In genomic region chr1:178992503-178992902, GRCm38 (mm10) we compare ENCODE assay signal across 18 mouse cellular contexts.
DNase-seq lines count a peak whose midpoint lies in the region; ATAC-seq and TF ChIP-seq lines count a peak whose summit lies in the region.
"Had no signal": no experiment of that assay in that cellular context is flagged by ENCODE, and none has a peak within 500 bp of the region (broad histone marks: within the 10 kb centered on the region; RNA-seq: fewer than 3 reads in every experiment).

No protein-coding gene starts in this region.

- no peak for TF ChIP-seq POLR2A in kidney, adult 2 months (IDR thresholded peaks at IDR 0.05; ENCODE audit: low read depth, low read length)

- ATAC-seq in cerebellum, adult (ENCODE audit: insufficient number of reproducible peaks, low FRiP score, low TSS enrichment), result peak; percentile 76; the same call in 1 of the 2 replicates
- no peak for ATAC-seq in kidney, embryonic 14.5 days (ENCODE audit: low FRiP score, low TSS enrichment)
- ATAC-seq: forebrain, embryonic 14.5 days; liver, postnatal 0 days; Patski had no signal

- 66% methylated on average over 3 of the region's 3 CpGs for WGBS in kidney, adult 2 months
- WGBS in kidney, embryonic 14.5 days, result 91% methylated on average over 3 of the region's 3 CpGs

- no peak overlapping the region for H3K9ac ChIP-seq in kidney, embryonic 14.5 days (ENCODE audit: low read depth, low read length)
- H3K9ac ChIP-seq: heart, embryonic 12.5 days; limb, embryonic 13.5 days; liver, postnatal 0 days; midbrain, embryonic 12.5 days had no signal

- no peaks in the 10 kb centered on the region for H3K9me3 ChIP-seq in kidney, embryonic 14.5 days (ENCODE audit: control insufficient read depth, low read length)
- H3K9me3 ChIP-seq: heart, embryonic 12.5 days; limb, embryonic 13.5 days; midbrain, embryonic 12.5 days had no signal

- no peaks in the 10 kb centered on the region; the same call in 1 of the 2 replicates for H3K4me1 ChIP-seq in kidney, adult 2 months (ENCODE audit: control insufficient read depth, insufficient read depth, low read length)
- H3K4me1 ChIP-seq in kidney, embryonic 14.5 days (ENCODE audit: control insufficient read depth, insufficient read depth, low read length), result peaks cover 10% of the 10 kb centered on the region

- no peak overlapping the region for H3K27ac ChIP-seq in kidney, adult 2 months (ENCODE audit: insufficient read depth, low read depth, low read length)
- H3K27ac ChIP-seq in kidney, embryonic 14.5 days (ENCODE audit: low read depth, low read length), result no peak overlapping the region
- H3K27ac ChIP-seq: layer of hippocampus, adult 2 months; left cerebral cortex, adult 2 months; limb, embryonic 13.5 days; macrophage; midbrain, embryonic 12.5 days had no signal

- H3K36me3 ChIP-seq in kidney, adult 2 months (ENCODE audit: control insufficient read depth, insufficient read depth, low read length), result no peaks in the 10 kb centered on the region
- no peaks in the 10 kb centered on the region for H3K36me3 ChIP-seq in kidney, embryonic 14.5 days (ENCODE audit: control insufficient read depth, insufficient read depth, low read length)
- H3K36me3 ChIP-seq: limb, embryonic 13.5 days; midbrain, embryonic 12.5 days had no signal

- no peak for DNase-seq in cerebellum, postnatal 4 days (ENCODE audit: low spot score in 2 of 2)
- DNase-seq in kidney, adult 2 months, result peak; percentile 47
- peak; percentile 81 for DNase-seq in cerebellum, adult 8-10 months
- DNase-seq in kidney, postnatal 25 days, result peak; percentile 51 to 60
- no peak for DNase-seq in yolk sac, embryonic 10.5 days (ENCODE audit: low spot score)
- DNase-seq in layer of hippocampus, adult 11-12 months (ENCODE audit: low spot score), result no peak
- DNase-seq: liver, postnatal 0 days; thymus, postnatal 4 days had no signal

- no peak overlapping the region for H3K4me2 ChIP-seq in kidney, embryonic 14.5 days (replicated peaks; ENCODE audit: low read depth, low read length)
- H3K4me2 ChIP-seq: heart, embryonic 12.5 days; limb, embryonic 13.5 days; midbrain, embryonic 12.5 days had no signal

- no peaks in the 10 kb centered on the region for H3K27me3 ChIP-seq in kidney, adult 2 months (replicated peaks; ENCODE audit: control insufficient read depth, insufficient read depth, low read length)
- H3K27me3 ChIP-seq in kidney, embryonic 14.5 days (ENCODE audit: control insufficient read depth, insufficient read depth, low read length), result no peaks in the 10 kb centered on the region
- H3K27me3 ChIP-seq: heart, embryonic 12.5 days; limb, embryonic 13.5 days; midbrain, embryonic 12.5 days; Patski had no signal

- no peak overlapping the region for H3K4me3 ChIP-seq in kidney, adult 2 months (ENCODE audit: insufficient read depth, low read depth, low read length)
- no peak overlapping the region for H3K4me3 ChIP-seq in kidney, embryonic 14.5 days (ENCODE audit: low read length)
- H3K4me3 ChIP-seq: heart, embryonic 12.5 days; layer of hippocampus, adult 2 months; left cerebral cortex, adult 2 months; limb, embryonic 13.5 days; midbrain, embryonic 12.5 days had no signal

- TF ChIP-seq CTCF in kidney, adult 2 months (conservative IDR thresholded peaks at IDR 0.05; ENCODE audit: insufficient read depth, insufficient read length, low read depth, low read length), result no peak

Comparison
In these comparisons a context has a peak if more than half of its experiments do, and no peak if none do; other contexts are left out.
1. DNase-seq: peak in kidney, adult 2 months (single experiment), cerebellum, adult 8-10 months (single experiment) and kidney, postnatal 25 days (2 of 2); none in cerebellum, postnatal 4 days (0 of 2), yolk sac, embryonic 10.5 days (single experiment) and layer of hippocampus, adult 11-12 months (single experiment).